Mouse (Mus musculus) heart, adult 2 months (tissue): ENCODE results near the gene Shc1. TPM values are rescaled to one million over a fixed set of nuclear protein-coding genes. Genes with fewer than 3 reads are reported as not detected.
A peak's percentile ranks its signal among the peaks of the same experiment; 100 is the strongest.

Experiments
- DNase-seq, 2 experiments: peaks; one replicate each; pipeline ENCODE4 v3.0.0; 2021
- H3K27ac ChIP-seq: fragments of 200-600 bp; 2 replicates; pipeline ENCODE4 v1.8.1; 2022
- H3K27me3 ChIP-seq: fragments of 200-500 bp; 2 replicates; pipeline ENCODE4 v1.6.1; 2012; ENCODE audit warnings: mild to moderate bottlenecking, low read length, inconsistent platforms, mixed read lengths; ENCODE audit not compliant: control insufficient read depth, insufficient read depth
- H3K36me3 ChIP-seq: fragments of 200-500 bp; 2 replicates; pipeline ENCODE4 v1.6.1; 2012; ENCODE audit warnings: low read length, inconsistent platforms; ENCODE audit not compliant: control insufficient read depth, insufficient read depth
- H3K4me1 ChIP-seq: fragments of 200-500 bp; 2 replicates; pipeline ENCODE4 v1.6.1; 2011; ENCODE audit warnings: low read length; ENCODE audit not compliant: control insufficient read depth, insufficient read depth
- H3K4me3 ChIP-seq: fragments of 200-600 bp; 2 replicates; pipeline ENCODE4 v1.8.1; 2022
- H3K79me2 ChIP-seq: fragments of 200-500 bp; replicated peaks from 2 replicates; pipeline ENCODE4 v1.6.1; 2012; ENCODE audit warnings: mild to moderate bottlenecking, inconsistent platforms, low read length, moderate library complexity, mixed read lengths; ENCODE audit not compliant: control insufficient read depth, insufficient read depth
- H3K9ac ChIP-seq: fragments of 200-500 bp; 2 replicates; pipeline ENCODE4 v1.6.1; 2012; ENCODE audit warnings: low read depth, mild to moderate bottlenecking, control low read depth, inconsistent platforms, low read length, mixed read lengths
- CTCF ChIP-seq: fragments of 200-600 bp; IDR thresholded peaks from 2 replicates; pipeline ENCODE4 v1.8.1; 2022; ENCODE audit warnings: antibody characterized with exemption, mild to moderate bottlenecking, moderate library complexity
- EP300 ChIP-seq: fragments of 200-500 bp; IDR thresholded peaks from 2 replicates; pipeline ENCODE4 v1.6.1; 2011; ENCODE audit warnings: low read depth, low read length, control low read depth; ENCODE audit not compliant: insufficient read depth
- POLR2A ChIP-seq: fragments of 200-500 bp; IDR thresholded peaks from 2 replicates; pipeline ENCODE4 v1.6.1; 2011; ENCODE audit warnings: mild to moderate bottlenecking, low read depth, low read length, control low read depth; ENCODE audit not compliant: insufficient read depth
- WGBS: fragments of 180-500 bp; shearing (Covaris S2); methylation state at CpG from one replicate; pipeline ENCODE4 v1.1.7; 2018; 5-methylcytosine and 5-hydroxymethylcytosine counted together
- intact Hi-C: fragments of 180-260 bp; cut with DNase I; formaldehyde crosslinking; loops from one replicate; pipeline ENCODE4 v1.15.1; 2025
- polyA plus RNA-seq: library from polyadenylated mRNA; depleted of rRNA; stranded (reverse); fragments of >200 nt; gene quantifications from 2 replicates; pipeline ENCODE4 v1.2.3, GENCODE M21; 2012
- total RNA-seq, 2 experiments: library from RNA; stranded (reverse); gene quantifications; 2 replicates each; pipeline ENCODE4 v1.2.3; 2021

The Shc1 gene
- total and polyA plus RNA-seq, 3 experiments = 31.6 to 32.4 (median 32.0) TPM

DNA sequence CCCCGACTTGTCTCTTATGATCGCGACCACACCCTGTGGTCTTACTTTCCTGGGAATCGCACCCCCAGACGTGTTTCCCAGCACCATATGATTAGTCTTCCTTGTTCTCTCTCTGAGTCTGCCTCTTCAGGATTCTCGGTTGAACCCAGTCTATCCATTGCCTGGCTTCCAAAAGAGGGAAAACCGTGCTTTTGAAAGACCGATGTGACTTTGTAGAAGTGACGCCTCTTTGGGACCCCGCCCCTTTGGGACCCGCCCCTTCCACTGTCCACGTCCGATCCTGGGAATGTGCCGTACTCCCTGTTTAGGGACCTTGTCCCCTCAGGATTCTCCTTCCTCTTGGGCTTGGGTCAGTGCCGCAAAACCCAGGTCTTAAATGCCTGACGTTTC, 613 bp downstream of the Shc1 start:
- intact Hi-C loops = loop anchor here (2.0 kb wide), 1 partner anchor 18 kb away; the partner anchor contains the start of gene Pbxip1
- TF ChIP-seq CTCF = no peak
- peak; percentile 89 for TF ChIP-seq POLR2A
- 0 out of 2 replicates have a peak, but pooled peaks have one; percentile 22 for TF ChIP-seq EP300
- Histone ChIP-seq H3K9ac (peak overlapping the region; percentile 48), H3K27ac (peak overlapping the region; percentile 94), H3K27me3 (no peaks in the 10 kb centered on the region), H3K79me2 (peaks cover 2% of the 10 kb centered on the region; the same call in 1 of the 2 replicates), H3K4me3 (peak overlapping the region; percentile 88), H3K36me3 (no peaks in the 10 kb centered on the region), H3K4me1 (peaks cover 8% of the 10 kb centered on the region)
- WGBS = under 1% methylated on average over 16 of the region's 16 CpGs
- peak; percentile 82 to 83 for DNase-seq

DNA sequence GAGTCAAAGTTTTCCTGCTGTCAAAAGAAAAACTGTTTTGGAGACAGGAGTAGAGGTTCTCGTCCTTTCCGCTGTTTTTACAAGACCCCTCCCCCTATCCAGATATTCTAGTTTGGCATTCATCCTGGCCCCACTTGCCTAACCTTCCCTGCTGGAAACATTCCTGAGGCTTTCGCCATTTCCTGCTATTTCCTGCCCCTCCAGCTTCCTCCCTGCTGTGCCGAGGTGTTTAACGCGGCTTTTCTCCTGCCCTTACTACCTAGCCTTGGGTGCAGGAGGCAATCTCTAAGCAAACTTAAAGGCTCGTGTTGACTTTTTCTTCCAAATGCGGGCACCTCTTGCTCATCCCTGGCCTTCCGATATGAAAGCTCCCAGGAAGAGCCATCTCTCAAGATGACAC, 1.3 kb downstream of the Shc1 start:
- H3K79me2 ChIP-seq = peaks cover 2% of the 10 kb centered on the region; the same call in 1 of the 2 replicates
- H3K4me1 ChIP-seq = peaks cover 8% of the 10 kb centered on the region
- H3K4me3 ChIP-seq = peak overlapping the region; percentile 88
- peak overlapping the region; percentile 94 for H3K27ac ChIP-seq
- peak; percentile 74 to 76 for DNase-seq
- no peaks in the 10 kb centered on the region for H3K27me3 ChIP-seq
- no peaks in the 10 kb centered on the region for H3K36me3 ChIP-seq
- peak overlapping the region; percentile 48 for H3K9ac ChIP-seq
- intact Hi-C loops = loop anchor here (2.0 kb wide), 1 partner anchor 17 kb away; the partner anchor contains the start of gene Pbxip1
- WGBS = 4% methylated on average over 9 of the region's 9 CpGs
- TF ChIP-seq POLR2A = peak; percentile 55
- no peak for TF ChIP-seq CTCF
- TF ChIP-seq EP300 = peak; percentile 63; the same call in 1 of the 2 replicates

DNA sequence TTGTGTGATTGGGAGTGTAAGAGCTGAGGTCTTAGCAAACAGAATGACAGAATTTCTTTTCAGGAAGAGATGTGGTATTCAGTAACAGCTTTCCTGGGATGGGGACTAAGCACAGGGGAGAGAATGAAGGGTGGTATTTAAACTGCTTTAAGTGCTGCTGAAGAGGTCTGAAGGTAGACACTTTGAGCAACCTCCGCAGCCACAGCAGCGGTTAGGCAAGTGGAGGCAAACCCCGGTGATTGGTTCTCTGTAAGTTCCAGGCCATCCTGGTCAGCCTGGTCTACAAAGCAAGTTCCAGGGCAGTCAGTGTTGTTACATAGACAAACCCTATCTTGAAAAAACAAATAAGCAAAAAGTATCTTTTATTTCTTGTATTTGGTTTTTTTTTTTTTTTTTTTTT, 1.7 kb downstream of the Shc1 start:
- H3K79me2 ChIP-seq = peaks cover 2% of the 10 kb centered on the region; the same call in 1 of the 2 replicates
- WGBS = 29% methylated on average over 3 of the region's 3 CpGs
- peak overlapping the region; percentile 94 for H3K27ac ChIP-seq
- TF ChIP-seq EP300 (no peak), CTCF (no peak), POLR2A (no peak)
- H3K9ac ChIP-seq = peak overlapping the region; percentile 48
- intact Hi-C loops = loop anchor here (2.0 kb wide), 1 partner anchor 17 kb away; the partner anchor contains the start of gene Pbxip1
- no peaks in the 10 kb centered on the region for H3K27me3 ChIP-seq
- H3K36me3 ChIP-seq = no peaks in the 10 kb centered on the region
- DNase-seq = no peak
- peaks cover 8% of the 10 kb centered on the region for H3K4me1 ChIP-seq
- peak overlapping the region; percentile 88 for H3K4me3 ChIP-seq

GRCm38 (mm10) chr3:89420421-89420820, 2.2 kb downstream of the Shc1 start:
- 29% methylated on average over 2 of the region's 2 CpGs for WGBS
- TF ChIP-seq POLR2A (no peak), EP300 (no peak), CTCF (no peak)
- Histone ChIP-seq H3K4me1 (peaks cover 8% of the 10 kb centered on the region), H3K36me3 (no peaks in the 10 kb centered on the region), H3K27me3 (no peaks in the 10 kb centered on the region), H3K9ac (no peak overlapping the region), H3K4me3 (no peak overlapping the region), H3K79me2 (peaks cover 2% of the 10 kb centered on the region; the same call in 1 of the 2 replicates), H3K27ac (peak overlapping the region; percentile 80)
- intact Hi-C loops = no loop called here
- no peak for DNase-seq

DNA sequence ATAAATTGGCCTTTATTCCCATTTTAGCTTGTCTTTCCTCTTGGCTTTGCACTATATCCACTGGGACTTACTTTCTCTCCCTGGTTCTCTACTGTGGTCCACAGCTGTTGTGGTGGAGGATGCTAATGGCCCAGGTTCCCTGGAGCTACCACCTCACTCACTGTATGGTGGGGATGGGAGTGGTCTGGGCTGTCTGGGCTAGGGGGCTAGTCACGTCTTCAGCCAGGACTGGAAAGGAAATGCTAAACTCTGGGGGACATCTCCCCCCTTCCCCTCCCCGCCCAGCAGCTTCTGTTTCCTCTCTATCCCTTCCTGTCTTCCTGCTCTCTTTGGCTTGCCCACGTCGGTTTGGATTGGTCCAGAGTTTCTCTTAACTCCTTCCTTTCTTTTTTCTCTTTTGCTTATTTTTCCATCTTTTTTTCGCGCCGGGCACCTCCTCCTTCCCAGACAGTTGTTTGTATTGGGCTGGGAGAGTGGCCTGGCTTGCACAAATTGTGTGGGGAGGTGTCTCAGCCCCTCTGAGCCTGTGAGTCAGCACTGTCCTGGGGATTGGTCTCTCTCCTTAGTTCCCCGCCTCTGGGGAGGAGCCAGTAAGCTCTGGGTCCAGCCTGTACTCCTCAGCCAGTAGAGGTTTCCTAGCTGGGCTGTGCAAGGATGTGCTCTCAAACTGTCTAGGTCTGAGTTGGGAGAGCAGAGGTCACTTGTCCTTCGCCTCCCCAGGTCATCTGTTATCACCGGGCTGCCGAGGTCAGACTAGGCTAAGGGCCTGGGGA, 2.9 kb downstream of the Shc1 start:
- TF ChIP-seq CTCF = no peak
- TF ChIP-seq POLR2A = peak; percentile 93
- 0 out of 2 replicates have a peak, but pooled peaks have one; percentile 28 for TF ChIP-seq EP300
- Histone ChIP-seq H3K79me2 (peaks cover 2% of the 10 kb centered on the region; the same call in 1 of the 2 replicates), H3K9ac (peak overlapping the region; percentile 59), H3K4me1 (peaks cover 8% of the 10 kb centered on the region), H3K27ac (peak overlapping the region; percentile 80), H3K27me3 (no peaks in the 10 kb centered on the region), H3K4me3 (peak overlapping the region; percentile 41), H3K36me3 (no peaks in the 10 kb centered on the region)
- intact Hi-C loops = no loop called here
- DNase-seq = peak; percentile 84 to 90
- WGBS = 12% methylated on average over 11 of the region's 11 CpGs
